Mouse (Mus musculus): Measurements from ENCODE around the gene Cops6. TPM values are rescaled to one million over a fixed set of nuclear protein-coding genes. Genes with fewer than 3 reads are reported as not detected.

The Cops6 gene
- 122 and 145 TPM in 2 replicates for polyA plus RNA-seq (2012; rRNA removed; ENCODE audit: low replicate concordance)

DNA sequence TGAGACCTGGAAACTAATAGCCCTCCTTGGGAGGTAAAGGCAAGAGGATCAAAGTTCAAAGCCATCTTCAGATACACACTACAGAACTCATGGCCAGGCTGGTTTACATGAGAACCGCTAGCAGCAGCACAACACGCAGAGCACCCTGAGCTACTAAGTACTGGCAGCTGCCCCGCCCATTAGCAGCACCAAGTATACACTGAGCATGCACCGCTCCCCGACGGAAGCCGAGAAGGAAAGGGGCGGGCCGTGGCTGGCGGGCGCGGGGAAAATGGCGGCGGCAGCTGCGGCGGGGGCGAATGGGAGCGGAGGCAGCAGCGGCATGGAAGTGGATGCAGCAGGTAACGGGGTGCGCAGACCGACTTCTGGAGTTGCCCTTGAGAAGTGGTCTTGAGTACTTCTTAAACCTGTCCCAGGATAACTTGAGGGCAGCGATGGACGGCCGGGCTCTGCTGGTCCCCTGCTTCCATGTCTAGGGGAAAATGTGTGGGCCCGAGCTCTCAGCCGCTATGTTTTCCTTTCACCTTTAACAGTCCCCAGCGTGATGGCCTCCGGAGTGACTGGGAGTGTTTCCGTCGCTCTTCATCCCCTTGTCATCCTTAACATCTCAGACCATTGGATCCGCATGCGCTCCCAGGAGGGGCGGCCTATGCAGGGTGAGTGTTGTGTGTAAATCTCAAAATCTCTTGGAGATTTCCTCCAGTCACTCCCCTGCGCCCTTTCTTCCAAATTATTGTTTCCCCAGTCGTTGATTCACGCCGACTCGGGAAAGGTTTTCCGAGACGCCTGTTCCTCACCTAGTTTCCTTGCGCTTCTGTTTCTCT is at the start of gene Cops6:
Gene Cops6, plus strand, starts transcription at position 230 of the 824 bp plus-strand sequence.

DNA sequence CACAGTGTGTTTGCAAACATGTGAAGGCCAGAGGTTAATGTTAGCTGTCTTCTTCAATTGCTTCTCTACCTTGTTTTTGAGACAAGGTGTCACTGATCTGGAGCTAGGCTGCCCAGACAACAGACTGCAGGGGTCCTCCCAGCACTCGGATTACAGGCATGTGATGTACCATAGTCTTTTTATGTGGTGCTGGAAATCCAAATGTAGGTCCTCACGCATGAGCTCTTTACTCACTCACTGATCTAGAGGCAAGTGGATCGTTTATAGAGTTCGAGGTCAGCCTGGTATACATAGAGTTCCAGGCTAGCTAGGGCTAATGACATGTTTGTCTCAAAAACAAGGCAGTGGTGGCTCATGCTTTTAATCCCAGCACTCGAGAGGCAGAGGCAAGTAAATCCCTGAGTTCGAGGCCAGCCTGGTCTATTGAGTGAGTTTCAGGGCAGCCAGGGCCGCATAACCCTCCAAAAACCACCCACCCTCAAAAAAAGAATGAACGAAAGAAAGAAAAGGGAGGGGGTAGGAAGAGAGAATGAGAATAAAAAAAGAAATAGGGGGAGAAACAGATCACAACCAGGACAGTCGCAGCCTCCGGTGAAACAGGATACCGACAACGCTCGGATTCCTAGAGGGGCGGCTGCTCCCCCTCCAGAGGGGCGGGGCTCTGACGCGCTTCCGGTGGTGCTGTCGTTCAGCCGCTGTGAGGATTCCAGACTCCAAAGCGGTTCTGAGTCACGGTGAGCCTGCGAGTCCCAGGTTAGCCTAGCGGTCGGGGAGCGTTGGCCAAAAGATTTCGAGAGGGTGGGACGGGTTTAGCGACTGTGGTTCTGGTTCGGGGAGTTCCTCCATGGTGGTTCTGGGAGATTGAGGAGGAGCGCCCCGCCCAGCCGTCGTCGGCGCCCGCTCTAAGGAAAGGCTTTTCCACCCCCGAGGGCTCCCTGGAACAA is 44.3 kb upstream of the Cops6 start, which contains the start of gene Zscan21:
Gene Zscan21, plus strand, starts transcription at position 649 of the 944 bp plus-strand sequence.

GRCm38 (mm10) chr5:138155443-138155976 is 5.4 kb upstream of the Cops6 start, which contains the start of gene Zfp113:
Gene Zfp113, minus strand, starts transcription at chr5:138155744.

DNA sequence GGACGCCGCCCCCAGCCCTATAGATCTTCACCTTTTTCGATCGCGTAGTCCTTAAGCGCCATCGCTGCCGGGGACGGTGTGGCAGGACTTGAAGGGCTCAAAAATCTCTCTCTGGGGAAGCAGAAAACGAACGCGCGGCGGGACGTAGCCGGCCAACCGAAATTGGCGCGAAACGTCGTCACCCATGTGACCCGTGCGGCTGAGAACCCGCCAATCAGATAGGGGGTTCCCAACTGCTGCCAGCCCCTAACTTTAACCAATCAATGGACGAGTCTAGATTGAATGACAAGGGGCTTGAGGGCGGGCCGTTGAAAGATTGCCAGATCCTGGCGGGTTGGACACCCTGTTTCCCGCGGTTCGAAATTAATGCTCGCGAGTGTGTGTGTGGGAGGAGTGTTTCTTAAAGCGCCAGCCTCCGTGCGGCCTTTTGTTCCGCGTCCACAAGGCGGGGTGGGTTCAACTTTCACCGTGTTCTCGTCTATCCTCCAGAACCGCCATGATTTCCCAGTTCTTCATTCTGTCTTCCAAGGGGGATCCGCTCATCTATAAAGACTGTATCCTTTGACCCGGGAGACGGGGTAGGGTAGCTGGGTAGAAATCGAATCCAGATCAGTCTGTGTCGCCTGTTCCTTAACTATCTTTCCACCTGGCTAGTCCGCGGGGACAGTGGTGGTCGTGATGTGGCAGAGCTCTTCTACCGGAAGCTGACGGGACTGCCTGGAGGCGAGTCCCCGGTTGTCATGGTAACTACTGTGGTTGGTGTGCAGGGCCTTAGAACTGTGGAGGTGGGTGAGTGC is 11.0 kb downstream of the Cops6 start, which contains the start of the genes Ap4m1 and Mcm7:
Gene Ap4m1, plus strand, starts transcription at position 308 of the 797 bp plus-strand sequence.
Gene Mcm7, minus strand, starts transcription at position 728 of the 797 bp plus-strand sequence.

GRCm38 (mm10) chr5:138186950-138187638 is 26.2 kb downstream of the Cops6 start, which contains the start of the genes Taf6 and Cnpy4:
Gene Taf6, minus strand, starts transcription at chr5:138187451.
Gene Cnpy4, plus strand, starts transcription at chr5:138187485.

DNA sequence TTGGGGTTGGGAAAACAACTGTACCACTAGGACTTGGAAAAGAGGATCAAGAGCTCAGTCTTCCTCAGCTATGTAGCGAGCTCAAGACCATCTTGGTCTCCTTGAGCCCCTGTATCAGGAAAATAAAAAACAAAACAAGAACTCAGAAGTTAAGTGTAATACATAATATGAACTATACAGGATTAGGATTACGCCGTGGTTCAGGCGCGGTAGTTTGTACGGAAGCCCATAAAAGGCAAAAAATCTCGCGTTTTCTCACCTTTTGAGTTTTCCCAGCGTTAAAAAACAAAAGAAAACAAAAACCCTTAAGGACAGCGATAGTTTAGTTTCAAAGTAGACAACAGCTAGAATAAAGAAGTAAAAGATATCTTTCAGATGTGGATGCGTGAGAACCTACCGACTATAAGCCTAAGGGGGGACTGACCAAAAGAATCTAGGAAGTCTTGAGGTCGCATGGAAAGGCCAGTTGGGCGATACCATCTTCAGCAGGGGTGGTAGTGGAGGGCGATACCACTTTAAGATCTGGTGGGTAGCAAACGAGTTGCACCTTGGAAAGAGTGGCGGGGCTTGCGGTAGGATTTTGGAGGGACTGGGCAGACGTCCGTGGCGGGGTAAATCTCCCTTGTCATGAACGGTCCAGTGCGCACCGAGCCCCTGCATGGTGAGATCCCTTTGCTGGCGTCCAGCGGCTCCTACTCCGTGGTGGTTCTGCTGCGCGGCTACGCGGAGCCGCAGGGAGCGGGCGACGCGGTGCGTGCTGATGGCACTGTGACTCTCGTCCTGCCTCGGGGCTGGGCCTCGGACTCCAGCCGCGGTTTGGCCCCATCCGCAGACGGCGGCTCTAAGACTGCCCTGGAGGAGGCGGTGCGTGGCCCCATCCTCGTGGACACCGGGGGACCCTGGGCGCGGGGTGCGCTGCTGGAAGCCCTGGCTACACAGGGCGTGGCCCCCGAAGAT is 33.2 kb downstream of the Cops6 start, which contains the start of gene Mblac1:
Gene Mblac1, plus strand, starts transcription at position 544 of the 957 bp plus-strand sequence.

Other genes starting within 250 kb of the Cops6 start
- not detected in 2 replicates for gene Cyp3a13, start 239.5 kb upstream of the Cops6 start, polyA plus RNA-seq (2012; rRNA removed; ENCODE audit: low replicate concordance)
- 0.09 and 0.14 TPM in 2 replicates for gene Gjc3, start 198.0 kb upstream of the Cops6 start, polyA plus RNA-seq (2012; rRNA removed; ENCODE audit: low replicate concordance)
- gene Azgp1, start 179.6 kb upstream of the Cops6 start, polyA plus RNA-seq (2012; rRNA removed; ENCODE audit: low replicate concordance): 0.16 and 0.39 TPM in 2 replicates
- gene Smok3a, start 139.8 kb upstream of the Cops6 start, polyA plus RNA-seq (2012; rRNA removed; ENCODE audit: low replicate concordance): not detected in 2 replicates
- not detected in 2 replicates for gene Smok3b, start 139.6 kb upstream of the Cops6 start, polyA plus RNA-seq (2012; rRNA removed; ENCODE audit: low replicate concordance)
- not detected in 2 replicates for gene Smok3c, start 107.9 kb upstream of the Cops6 start, polyA plus RNA-seq (2012; rRNA removed; ENCODE audit: low replicate concordance)
- 4.7 and 8.3 TPM in 2 replicates for gene Zkscan1, start 76.0 kb upstream of the Cops6 start, polyA plus RNA-seq (2012; rRNA removed; ENCODE audit: low replicate concordance)
- gene Zscan21, start 44.2 kb upstream of the Cops6 start, polyA plus RNA-seq (2012; rRNA removed; ENCODE audit: low replicate concordance): 8.7 and 12.5 TPM in 2 replicates
- 2.4 and 4.2 TPM in 2 replicates for gene Zfp113, start 5.3 kb upstream of the Cops6 start, polyA plus RNA-seq (2012; rRNA removed; ENCODE audit: low replicate concordance)
- 66.6 and 72.1 TPM in 2 replicates for gene Ap4m1, start 10.9 kb downstream of the Cops6 start, polyA plus RNA-seq (2012; rRNA removed; ENCODE audit: low replicate concordance)
- 20.3 and 54.7 TPM in 2 replicates for gene Mcm7, start 11.4 kb downstream of the Cops6 start, polyA plus RNA-seq (2012; rRNA removed; ENCODE audit: low replicate concordance)
- gene Taf6, start 26.4 kb downstream of the Cops6 start, polyA plus RNA-seq (2012; rRNA removed; ENCODE audit: low replicate concordance): 52.1 and 79.8 TPM in 2 replicates
- 8.0 and 11.5 TPM in 2 replicates for gene Cnpy4, start 26.4 kb downstream of the Cops6 start, polyA plus RNA-seq (2012; rRNA removed; ENCODE audit: low replicate concordance)
- 7.2 and 8.4 TPM in 2 replicates for gene Mblac1, start 33.2 kb downstream of the Cops6 start, polyA plus RNA-seq (2012; rRNA removed; ENCODE audit: low replicate concordance)
- 3.7 and 5.3 TPM in 2 replicates for gene Nxpe5, start 64.8 kb downstream of the Cops6 start, polyA plus RNA-seq (2012; rRNA removed; ENCODE audit: low replicate concordance)
- gene Lamtor4, start 94.4 kb downstream of the Cops6 start, polyA plus RNA-seq (2012; rRNA removed; ENCODE audit: low replicate concordance): 232 and 331 TPM in 2 replicates
- gene BC037034, start 103.0 kb downstream of the Cops6 start, polyA plus RNA-seq (2012; rRNA removed; ENCODE audit: low replicate concordance): 38.8 and 71.4 TPM in 2 replicates
- gene Gal3st4, start 111.8 kb downstream of the Cops6 start, polyA plus RNA-seq (2012; rRNA removed; ENCODE audit: low replicate concordance): 0.80 and 5.2 TPM in 2 replicates
- 0.01 TPM in 1 of 2 replicates, not detected in the other for gene Gm43720, start 118.9 kb downstream of the Cops6 start, polyA plus RNA-seq (2012; rRNA removed; ENCODE audit: low replicate concordance)
- 6.5 and 27.6 TPM in 2 replicates for gene Gpc2, start 118.9 kb downstream of the Cops6 start, polyA plus RNA-seq (2012; rRNA removed; ENCODE audit: low replicate concordance)
- gene Stag3, start 119.2 kb downstream of the Cops6 start, polyA plus RNA-seq (2012; rRNA removed; ENCODE audit: low replicate concordance): 1.2 and 1.4 TPM in 2 replicates
- 0.29 and 2.0 TPM in 2 replicates for gene Pvrig, start 180.9 kb downstream of the Cops6 start, polyA plus RNA-seq (2012; rRNA removed; ENCODE audit: low replicate concordance)

All from subcutaneous adipose tissue, adult 2 months (tissue).